Mouse (Mus musculus) stomach, embryonic 16.5 days (tissue): ENCODE data around the gene Dhx58. TPM values are rescaled to one million over a fixed set of nuclear protein-coding genes. Genes with fewer than 3 reads are reported as not detected.
A peak's percentile ranks its signal among the peaks of the same experiment; 100 is the strongest.

Experiments
- ATAC-seq: fragments of 200-750 bp; cut with Nextera tagmentation; 2 replicates; pipeline ENCODE4 v1.8.0; 2017; ENCODE audit warnings: moderate number of reproducible peaks, moderate TSS enrichment; ENCODE audit not compliant: insufficient read depth, low FRiP score
- H3K27ac ChIP-seq: fragments of 300-500 bp; sonication (generic); 2 replicates; pipeline ENCODE4 v1.5.1; 2014; ENCODE audit warnings: low read length
- H3K27me3 ChIP-seq: fragments of 300-500 bp; sonication (generic); 2 replicates; pipeline ENCODE4 v1.6.1; 2014; ENCODE audit warnings: low read length, control low read depth, mixed read lengths; ENCODE audit not compliant: control insufficient read depth, insufficient read depth
- H3K36me3 ChIP-seq: fragments of 300-500 bp; sonication (generic); 2 replicates; pipeline ENCODE4 v1.6.1; 2014; ENCODE audit warnings: low read length; ENCODE audit not compliant: control insufficient read depth, insufficient read depth
- H3K4me1 ChIP-seq: fragments of 300-500 bp; sonication (generic); 2 replicates; pipeline ENCODE4 v1.6.1; 2014; ENCODE audit warnings: low read length, control low read depth, mixed read lengths; ENCODE audit not compliant: control insufficient read depth, insufficient read depth
- H3K4me2 ChIP-seq: fragments of 300-500 bp; sonication (generic); 2 replicates; pipeline ENCODE4 v1.6.1; 2014; ENCODE audit warnings: low read depth, low read length, mixed read lengths
- H3K4me3 ChIP-seq: fragments of 300-500 bp; sonication (generic); replicated peaks from 2 replicates; pipeline ENCODE4 v1.5.1; 2014; ENCODE audit warnings: mild to moderate bottlenecking, low read length
- H3K9ac ChIP-seq: fragments of 300-500 bp; sonication (generic); 2 replicates; pipeline ENCODE4 v1.6.1; 2014; ENCODE audit warnings: low read length
- H3K9me3 ChIP-seq: fragments of 300-500 bp; sonication (generic); replicated peaks from 2 replicates; pipeline ENCODE4 v1.6.1; 2016; ENCODE audit warnings: low read length, control low read depth; ENCODE audit not compliant: control insufficient read depth
- WGBS: fragments of 180-500 bp; shearing (Covaris S2); extraction: QIAGEN DNeasy Blood & Tissue Kit; methylation state at CpG from one replicate; pipeline ENCODE4 v1.1.7; 2014; 5-methylcytosine and 5-hydroxymethylcytosine counted together
- polyA plus RNA-seq: library from polyadenylated mRNA; unstranded; fragments of >200 nt; fragmentation: Nextera tagmentation; extraction: Ambion mirVana; gene quantifications from 2 replicates; pipeline ENCODE4 v1.2.1, GENCODE M21; 2015

Dhx58 gene
- polyA plus RNA-seq, 1 experiment from 2014 or later: 2.8 TPM

- no peak for ATAC-seq
- Histone ChIP-seq H3K4me1 (no peaks in the 10 kb centered on the region), H3K9ac (no peak overlapping the region), H3K27me3 (no peaks in the 10 kb centered on the region), H3K4me2 (no peak overlapping the region), H3K4me3 (no peak overlapping the region), H3K36me3 (no peaks in the 10 kb centered on the region), H3K9me3 (no peaks in the 10 kb centered on the region), H3K27ac (no peak overlapping the region)
- WGBS: 78% methylated on average over 2 of the region's 2 CpGs
Observed at GRCm38 (mm10) chr11:100684084-100684483, 20.0 kb downstream of the Dhx58 start.

GRCm38 (mm10) chr11:100682526-100682925 is 21.5 kb downstream of the Dhx58 start:
- Histone ChIP-seq H3K9ac (no peak overlapping the region), H3K27me3 (no peaks in the 10 kb centered on the region), H3K4me3 (no peak overlapping the region), H3K4me1 (no peaks in the 10 kb centered on the region), H3K27ac (no peak overlapping the region), H3K4me2 (no peak overlapping the region), H3K9me3 (no peaks in the 10 kb centered on the region), H3K36me3 (no peaks in the 10 kb centered on the region)
- ATAC-seq: no peak
- 79% methylated on average over 5 of the region's 5 CpGs for WGBS

- 77% methylated on average over 5 of the region's 5 CpGs for WGBS
- no peak overlapping the region for H3K27ac ChIP-seq
- H3K4me2 ChIP-seq: no peak overlapping the region
- no peak overlapping the region for H3K4me3 ChIP-seq
- H3K9me3 ChIP-seq: no peaks in the 10 kb centered on the region
- no peak overlapping the region for H3K9ac ChIP-seq
- H3K27me3 ChIP-seq: no peaks in the 10 kb centered on the region
- H3K4me1 ChIP-seq: no peaks in the 10 kb centered on the region
- no peaks in the 10 kb centered on the region for H3K36me3 ChIP-seq
- ATAC-seq: no peak
Observed at GRCm38 (mm10) chr11:100681826-100682225, 22.2 kb downstream of the Dhx58 start.

- 0 out of 2 replicates have a peak, but pooled peaks have one; percentile 35 for ATAC-seq
- 47% methylated on average over 7 of the region's 7 CpGs for WGBS
Observed at GRCm38 (mm10) chr11:100677810-100678209, 26.3 kb downstream of the Dhx58 start.

GRCm38 (mm10) chr11:100673169-100673568 is 30.9 kb downstream of the Dhx58 start:
- peak; percentile 21; the same call in 1 of the 2 replicates for ATAC-seq

More at GRCm38 (mm10) chr11:100677810-100678209, 26.3 kb downstream of the Dhx58 start:
- no peak overlapping the region for H3K4me3 ChIP-seq
- no peak overlapping the region for H3K9ac ChIP-seq
- no peak overlapping the region for H3K4me2 ChIP-seq
- H3K4me1 ChIP-seq: no peaks in the 10 kb centered on the region
- peaks cover 10% of the 10 kb centered on the region; the same call in 1 of the 2 replicates for H3K27me3 ChIP-seq
- no peak overlapping the region for H3K27ac ChIP-seq
- H3K9me3 ChIP-seq: no peaks in the 10 kb centered on the region
- H3K36me3 ChIP-seq: no peaks in the 10 kb centered on the region

GRCm38 (mm10) chr11:100671956-100672355 is 32.1 kb downstream of the Dhx58 start:
- ATAC-seq: no peak

More at GRCm38 (mm10) chr11:100673169-100673568, 30.9 kb downstream of the Dhx58 start:
- H3K4me2 ChIP-seq: peak overlapping the region; percentile 36
- no peak overlapping the region for H3K4me3 ChIP-seq
- H3K27ac ChIP-seq: no peak overlapping the region
- H3K9me3 ChIP-seq: no peaks in the 10 kb centered on the region
- 8% methylated on average over 23 of the region's 23 CpGs for WGBS
- no peaks in the 10 kb centered on the region for H3K4me1 ChIP-seq
- no peaks in the 10 kb centered on the region for H3K36me3 ChIP-seq
- peaks cover 10% of the 10 kb centered on the region; the same call in 1 of the 2 replicates for H3K27me3 ChIP-seq
- H3K9ac ChIP-seq: peak overlapping the region; percentile 65

GRCm38 (mm10) chr11:100671049-100671448 is 33.0 kb downstream of the Dhx58 start:
- no peaks in the 10 kb centered on the region for H3K9me3 ChIP-seq
- WGBS: 79% methylated on average over 1 of the region's 1 CpGs
- ATAC-seq: no peak
- no peaks in the 10 kb centered on the region for H3K36me3 ChIP-seq
- no peaks in the 10 kb centered on the region for H3K4me1 ChIP-seq
- no peak overlapping the region for H3K27ac ChIP-seq
- peaks cover 10% of the 10 kb centered on the region; the same call in 1 of the 2 replicates for H3K27me3 ChIP-seq
- H3K4me2 ChIP-seq: no peak overlapping the region
- no peak overlapping the region for H3K4me3 ChIP-seq
- H3K9ac ChIP-seq: no peak overlapping the region

More at GRCm38 (mm10) chr11:100671956-100672355, 32.1 kb downstream of the Dhx58 start:
- Histone ChIP-seq H3K27me3 (peaks cover 10% of the 10 kb centered on the region; the same call in 1 of the 2 replicates), H3K4me1 (no peaks in the 10 kb centered on the region), H3K27ac (no peak overlapping the region), H3K4me3 (no peak overlapping the region), H3K4me2 (no peak overlapping the region), H3K9me3 (no peaks in the 10 kb centered on the region), H3K9ac (no peak overlapping the region), H3K36me3 (no peaks in the 10 kb centered on the region)
- 47% methylated on average over 2 of the region's 2 CpGs for WGBS

GRCm38 (mm10) chr11:100659806-100660205 is 44.3 kb downstream of the Dhx58 start:
- Histone ChIP-seq H3K4me2 (no peak overlapping the region), H3K36me3 (no peaks in the 10 kb centered on the region), H3K9me3 (no peaks in the 10 kb centered on the region), H3K9ac (no peak overlapping the region), H3K4me3 (no peak overlapping the region), H3K4me1 (no peaks in the 10 kb centered on the region), H3K27ac (no peak overlapping the region), H3K27me3 (no peaks in the 10 kb centered on the region)
- no peak for ATAC-seq
- 66% methylated on average over 10 of the region's 10 CpGs for WGBS

GRCm38 (mm10) chr11:100656458-100656857 is 47.6 kb downstream of the Dhx58 start:
- Histone ChIP-seq H3K4me1 (no peaks in the 10 kb centered on the region), H3K4me3 (no peak overlapping the region), H3K9me3 (no peaks in the 10 kb centered on the region), H3K4me2 (no peak overlapping the region), H3K27me3 (no peaks in the 10 kb centered on the region), H3K27ac (no peak overlapping the region), H3K36me3 (no peaks in the 10 kb centered on the region), H3K9ac (peak overlapping the region; percentile 2; the same call in 1 of the 2 replicates)
- ATAC-seq: no peak
- 11% methylated on average over 6 of the region's 6 CpGs for WGBS
